Mouse (Mus musculus) myocyte (in vitro differentiated cells): ENCODE results near the gene 2310022A10Rik.

Source experiments
- E2F4 ChIP-seq: IDR thresholded peaks from one replicate; pipeline ENCODE4 v1.6.1; 2011; ENCODE audit warnings: mild to moderate bottlenecking, control low read depth, moderate library complexity; ENCODE audit not compliant: insufficient read depth
- MAX ChIP-seq: IDR thresholded peaks from one replicate; pipeline ENCODE4 v1.6.1; 2011; ENCODE audit warnings: low read depth, mild to moderate bottlenecking, control low read depth
- POLR2A ChIP-seq: IDR thresholded peaks from one replicate; pipeline ENCODE4 v1.6.1; 2011; ENCODE audit warnings: low read depth, mild to moderate bottlenecking, control low read depth, moderate library complexity; ENCODE audit not compliant: insufficient read length
- TCF12 ChIP-seq: IDR thresholded peaks from one replicate; pipeline ENCODE4 v1.6.1; 2011; ENCODE audit warnings: mild to moderate bottlenecking, control low read depth; ENCODE audit not compliant: poor library complexity, insufficient read depth, severe bottlenecking
- USF1 ChIP-seq: IDR thresholded peaks from one replicate; pipeline ENCODE4 v1.6.1; 2011; ENCODE audit warnings: low read depth, mild to moderate bottlenecking, control low read depth, moderate library complexity

DNA sequence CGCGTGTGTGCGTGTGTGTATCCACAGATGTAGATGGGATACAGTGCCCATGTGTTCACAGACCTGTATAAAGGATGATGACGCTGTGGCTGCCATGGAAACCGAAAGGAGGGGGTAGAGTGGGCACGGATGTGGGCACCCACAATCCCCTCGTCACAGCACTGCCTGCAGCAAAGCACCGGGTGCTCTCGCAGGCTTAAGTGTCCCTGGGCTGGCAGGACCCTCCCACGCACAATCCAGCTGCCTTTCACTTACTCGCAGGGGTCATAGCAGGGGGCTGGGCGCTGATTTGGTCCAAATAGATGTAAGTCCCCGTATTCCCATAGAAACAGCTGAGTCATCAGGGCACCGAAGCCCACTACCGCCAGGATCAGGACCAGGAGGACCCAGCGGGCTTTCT, 11.6 kb upstream of the 2310022A10Rik start:
- no peak for TF ChIP-seq POLR2A
- no peak for TF ChIP-seq TCF12
- no peak for TF ChIP-seq E2F4
- TF ChIP-seq USF1, result no peak
- no peak for TF ChIP-seq MAX
